Mouse (Mus musculus) ZHBTc4 (cell line): ENCODE measurements around the gene Nek9.

Experiments used
- DNase-seq: peaks from one replicate; pipeline ENCODE4 v3.0.0-alpha.2; 2011; ENCODE audit warnings: low read depth, low spot score

Gene Nek9

DNA sequence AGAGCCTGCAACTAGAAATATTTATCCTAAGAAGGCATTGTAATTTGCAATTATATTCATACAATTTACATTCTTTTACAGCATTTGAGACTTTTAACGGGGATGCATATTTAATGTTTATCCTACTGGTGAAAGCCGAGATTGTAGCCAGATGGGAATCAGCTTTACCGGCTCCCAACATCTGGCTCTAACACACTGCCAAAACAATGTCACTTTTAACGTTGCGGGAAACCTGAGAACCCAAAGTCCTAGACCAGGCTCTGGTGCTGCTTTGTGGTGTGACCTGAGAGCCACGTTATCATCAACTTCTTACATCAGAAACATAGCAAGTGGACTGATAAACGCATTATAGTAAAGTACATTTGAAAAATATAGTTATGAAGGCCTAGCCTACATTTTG is 74.2 kb downstream of the Nek9 start:
- no peak for DNase-seq

DNA sequence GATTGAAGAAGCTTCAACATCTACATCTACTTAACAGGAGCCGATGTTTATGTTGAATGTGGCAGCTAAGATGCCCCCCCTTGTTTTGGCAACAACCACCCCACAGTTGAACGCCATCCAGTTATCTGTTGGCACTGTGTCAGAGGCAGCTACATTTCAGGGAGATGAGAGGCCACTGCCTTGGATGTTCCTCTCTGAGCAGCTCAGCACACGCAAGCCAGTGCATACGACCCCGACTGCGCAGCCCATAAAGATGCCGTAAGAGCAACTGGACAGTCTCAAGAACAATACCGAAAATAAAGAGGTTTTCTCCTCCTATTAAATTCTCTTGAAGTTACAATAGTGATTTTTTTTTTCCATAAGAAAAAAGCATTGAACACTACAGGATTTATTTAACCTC is 74.6 kb downstream of the Nek9 start:
- DNase-seq = no peak

DNA sequence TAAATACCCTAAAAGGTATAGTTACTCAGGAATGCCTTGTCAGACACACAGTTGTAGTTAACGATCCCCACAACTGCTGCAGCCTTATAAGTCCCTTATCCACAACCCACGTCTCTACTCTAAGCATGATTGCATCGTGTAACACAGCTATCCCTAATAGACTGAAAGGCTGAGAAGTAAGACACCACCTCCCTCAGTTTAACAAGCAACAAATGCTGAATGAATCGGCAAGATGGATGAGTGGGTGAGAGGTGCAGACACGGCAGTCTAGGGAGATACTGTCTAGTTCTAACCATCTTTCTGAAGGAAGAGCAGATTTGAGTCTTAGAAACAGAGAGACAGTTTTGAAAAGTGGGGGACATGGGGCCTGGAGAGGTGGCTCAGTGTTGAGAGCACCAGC is 76.0 kb downstream of the Nek9 start:
- DNase-seq = no peak

DNA sequence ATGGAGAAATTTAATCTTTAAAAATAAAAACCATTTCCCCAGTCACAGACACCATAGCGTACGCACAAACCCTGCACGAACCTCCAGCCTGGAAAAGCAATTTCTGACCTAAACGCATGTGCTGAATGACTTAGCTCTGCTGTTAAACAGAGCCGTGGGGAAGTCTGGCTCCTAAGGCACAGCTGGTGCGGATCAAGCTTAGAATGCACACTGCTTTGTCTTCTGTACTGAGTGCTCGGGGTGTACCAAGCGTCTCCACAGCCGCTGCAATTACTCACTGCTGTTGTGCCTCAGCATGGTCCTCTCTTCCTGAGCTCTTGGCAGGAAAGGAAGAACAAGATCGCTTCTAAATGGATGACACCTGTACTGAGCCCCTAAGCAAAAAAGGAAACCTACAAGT is 76.7 kb downstream of the Nek9 start:
- DNase-seq = peak; percentile 6

DNA sequence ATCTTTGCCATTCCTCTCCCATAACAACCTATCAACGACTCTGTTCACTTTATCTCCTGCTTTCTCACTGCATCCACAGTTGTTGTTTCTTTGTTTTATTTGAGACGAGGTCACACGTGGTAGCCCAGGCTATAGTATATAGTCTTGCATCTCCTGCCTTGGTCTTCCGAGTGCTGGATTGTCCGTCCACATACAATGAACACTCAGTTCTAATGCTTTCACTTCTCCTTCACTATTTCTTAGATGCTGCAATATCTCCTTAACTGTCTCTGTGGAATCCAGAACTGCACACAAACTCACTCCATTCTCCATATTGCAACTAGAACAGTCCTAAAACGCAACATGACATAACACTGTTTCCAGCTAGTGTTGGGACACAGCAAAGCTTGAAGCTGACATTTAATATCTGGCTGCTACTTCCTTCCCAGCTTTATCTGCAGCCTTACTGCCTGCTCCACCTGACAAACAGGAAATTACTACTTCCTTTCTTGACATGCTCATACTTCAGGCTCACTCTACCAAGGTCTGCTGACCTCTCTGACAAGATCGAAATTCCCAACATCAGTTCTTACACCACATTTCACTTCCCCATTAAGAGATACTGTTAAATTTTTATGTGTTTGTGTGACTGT is 82.0 kb downstream of the Nek9 start:
- no peak for DNase-seq

DNA sequence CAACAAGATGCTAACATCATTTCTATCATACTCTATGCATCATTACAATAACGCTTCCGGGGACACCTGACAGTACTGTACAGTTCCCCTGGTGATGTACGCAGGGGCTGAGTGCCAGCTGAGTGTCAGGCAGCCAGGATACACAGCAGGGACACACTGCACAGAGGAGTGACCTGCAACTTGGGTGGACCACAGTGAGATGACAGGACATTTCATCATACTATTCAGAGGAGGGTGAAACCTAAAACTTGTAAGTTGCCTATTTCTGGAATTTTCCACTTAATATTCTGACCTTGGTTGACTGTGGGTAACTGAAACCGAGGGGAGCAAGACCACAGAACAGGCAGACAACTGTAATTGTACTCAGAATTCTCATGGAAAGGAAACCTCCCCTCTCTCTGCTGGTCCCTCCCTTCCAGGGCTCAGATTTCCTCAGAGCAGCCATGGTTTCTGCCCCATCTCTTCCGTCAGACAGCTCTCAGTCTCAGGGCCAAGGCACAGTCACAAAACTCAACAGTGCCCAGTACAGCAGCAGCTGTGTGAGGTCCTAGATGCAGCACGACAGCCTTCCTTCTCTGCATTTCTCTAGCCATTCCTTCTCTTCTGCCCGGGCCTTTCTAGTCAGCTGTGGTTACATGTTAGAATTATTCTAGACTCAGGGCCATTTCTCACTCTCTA is 82.9 kb downstream of the Nek9 start:
- no peak for DNase-seq

DNA sequence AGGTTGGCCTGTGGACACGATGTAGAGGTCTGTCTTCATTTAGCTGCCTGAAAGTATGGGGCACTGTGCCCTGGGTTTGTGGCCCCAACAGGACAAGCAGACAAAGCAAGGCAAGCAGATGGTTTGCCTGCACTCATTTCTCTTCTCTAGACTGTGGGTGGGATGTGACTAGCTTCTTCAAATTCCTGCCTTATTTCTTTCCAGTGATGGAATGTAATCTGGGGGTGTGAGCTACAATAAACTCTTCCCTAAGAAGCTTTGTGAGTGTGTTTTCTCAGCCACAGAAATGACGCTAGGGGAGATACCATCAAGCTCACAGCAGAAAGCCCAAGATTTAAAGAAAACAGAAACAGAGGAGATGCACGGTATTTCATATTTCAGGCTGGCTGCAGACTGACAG is 87.1 kb downstream of the Nek9 start:
- no peak for DNase-seq
